17 mouse cellular contexts compared by ENCODE assay signal in the genomic region with DNA sequence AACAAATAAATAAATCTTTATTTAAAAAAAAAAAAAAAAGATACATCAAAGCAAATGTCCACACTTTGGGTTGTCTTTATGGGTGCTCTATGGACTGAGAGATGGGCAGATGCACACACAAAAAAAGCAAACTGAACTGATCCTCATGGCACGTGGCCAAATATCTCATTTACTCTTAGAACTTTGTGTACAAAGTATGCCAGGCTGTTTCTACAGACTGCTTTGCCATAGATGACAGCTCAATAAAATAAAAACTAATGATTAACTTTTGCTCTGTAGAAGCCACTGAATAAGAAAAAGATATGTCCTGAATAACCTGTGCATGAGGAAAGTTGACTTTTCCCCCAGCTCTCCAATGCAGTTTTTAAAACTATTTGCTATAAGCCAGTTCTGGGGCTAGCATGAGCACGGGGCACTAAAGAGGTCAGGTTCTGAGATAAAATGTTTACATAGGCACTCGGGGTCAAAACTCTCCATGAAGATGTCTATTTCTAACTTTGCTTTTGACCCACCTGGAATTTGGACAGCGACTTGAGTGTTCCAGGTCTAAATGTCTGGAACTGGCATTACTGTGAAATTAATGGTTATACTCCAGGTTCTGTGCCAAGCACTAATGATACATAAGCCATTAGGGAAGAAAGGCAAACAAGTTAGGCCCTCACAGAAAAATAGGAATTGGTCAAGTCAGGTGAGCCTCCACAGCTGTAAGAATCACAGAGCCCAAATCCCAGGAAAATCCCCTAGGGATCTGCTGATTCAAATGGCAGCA. TPM values are rescaled to one million over a fixed set of nuclear protein-coding genes. Genes with fewer than 3 reads are reported as not detected.
DNase-seq lines count a peak whose midpoint lies in the region; ATAC-seq and TF ChIP-seq lines count a peak whose summit lies in the region.
"Had no signal": no experiment of that assay in that cellular context is flagged by ENCODE, and none has a peak within 500 bp of the region (broad histone marks: within the 10 kb centered on the region; RNA-seq: fewer than 3 reads in every experiment).

No protein-coding gene starts in this region.

- peaks cover 22% of the 10 kb centered on the region for H3K4me1 ChIP-seq in liver, adult 2 months (ENCODE audit: control insufficient read depth, insufficient read depth, low read length)
- no peaks in the 10 kb centered on the region for H3K4me1 ChIP-seq in intestine, embryonic 15.5 days (replicated peaks)
- no peaks in the 10 kb centered on the region for H3K4me1 ChIP-seq in kidney, postnatal 0 days (replicated peaks; ENCODE audit: insufficient read depth, low read length)
- H3K4me1 ChIP-seq in stomach, embryonic 16.5 days (ENCODE audit: control insufficient read depth, insufficient read depth, low read length) = no peaks in the 10 kb centered on the region
- H3K4me1 ChIP-seq: embryonic facial prominence, embryonic 13.5 days; heart, embryonic 13.5 days; limb, embryonic 15.5 days had no signal

- WGBS in liver, adult 2 months = 24% methylated on average over 4 of the region's 4 CpGs
- WGBS in intestine, embryonic 15.5 days = 50% methylated on average over 4 of the region's 4 CpGs
- 66% methylated on average over 4 of the region's 4 CpGs for WGBS in kidney, postnatal 0 days
- WGBS in stomach, embryonic 16.5 days = 37% methylated on average over 4 of the region's 4 CpGs

- peak; percentile 73 for ATAC-seq in intestine, embryonic 15.5 days
- ATAC-seq in kidney, postnatal 0 days (replicated peaks; ENCODE audit: low FRiP score, low read depth) = peak; percentile 52; the same call in 1 of the 2 replicates
- ATAC-seq in stomach, embryonic 16.5 days (ENCODE audit: insufficient read depth, low FRiP score) = peak; percentile 47; the same call in 1 of the 2 replicates
- ATAC-seq: forebrain, embryonic 16.5 days; inflammation-experienced regulatory T-cells, adult 6 months had no signal

- TF ChIP-seq CTCF in liver, adult 2 months (IDR thresholded peaks at IDR 0.05; ENCODE audit: low read depth, low read length) = no peak
- no peak for TF ChIP-seq CTCF in kidney, postnatal 0 days (IDR thresholded peaks at IDR 0.05; ENCODE audit: low read depth)
- TF ChIP-seq CTCF in gastrocnemius, adult 2 months (IDR thresholded peaks at IDR 0.05) = no peak

- peak; percentile 94 for DNase-seq in liver, adult 2 months (ENCODE audit: extremely low read depth, low read depth, low spot score)
- no peak for DNase-seq in liver
- peak; percentile 10 for DNase-seq in kidney, postnatal 0 days (ENCODE audit: low spot score)
- DNase-seq in gastrocnemius, adult 2 months = no peak
- DNase-seq in frontal cortex, postnatal 10 days (ENCODE audit: low spot score in 2 of 2) = no peak
- DNase-seq: cerebellum, adult 9-10 months; right cerebral cortex, postnatal 4 days; thymus, postnatal 25 days had no signal

- H3K27ac ChIP-seq in liver, adult 2 months (replicated peaks; ENCODE audit: insufficient read depth, low read depth, low read length) = peak overlapping the region; percentile 93
- H3K27ac ChIP-seq in intestine, embryonic 15.5 days = no peak overlapping the region
- 0 out of 2 replicates have a peak overlapping the region, but pooled peaks have one; percentile 44 for H3K27ac ChIP-seq in kidney, postnatal 0 days
- H3K27ac ChIP-seq in stomach, embryonic 16.5 days (ENCODE audit: low read length) = no peak overlapping the region
- H3K27ac ChIP-seq in gastrocnemius, adult 2 months = no peak overlapping the region
- H3K27ac ChIP-seq: embryonic facial prominence, embryonic 13.5 days; heart, embryonic 13.5 days; hindbrain, embryonic 13.5 days; limb, embryonic 15.5 days; midbrain, embryonic 12.5 days had no signal

- H3K36me3 ChIP-seq in liver, adult 2 months (ENCODE audit: control insufficient read depth, insufficient read depth, low read length) = peaks cover 6% of the 10 kb centered on the region; the same call in 1 of the 2 replicates
- no peaks in the 10 kb centered on the region for H3K36me3 ChIP-seq in intestine, embryonic 15.5 days
- no peaks in the 10 kb centered on the region for H3K36me3 ChIP-seq in kidney, postnatal 0 days (ENCODE audit: insufficient read depth, low read length)
- no peaks in the 10 kb centered on the region for H3K36me3 ChIP-seq in stomach, embryonic 16.5 days (ENCODE audit: control insufficient read depth, insufficient read depth, low read length)
- H3K36me3 ChIP-seq: limb, embryonic 15.5 days; midbrain, embryonic 12.5 days had no signal

- intact Hi-C loops in gastrocnemius, adult 2 months (cut with DNase I) = no loop called here

- no peak overlapping the region for H3K4me2 ChIP-seq in intestine, embryonic 15.5 days (replicated peaks)
- H3K4me2 ChIP-seq in kidney, postnatal 0 days (ENCODE audit: low read length) = no peak overlapping the region
- H3K4me2 ChIP-seq in stomach, embryonic 16.5 days (ENCODE audit: low read depth, low read length) = no peak overlapping the region
- H3K4me2 ChIP-seq: embryonic facial prominence, embryonic 13.5 days; heart, embryonic 13.5 days; hindbrain, embryonic 13.5 days; limb, embryonic 15.5 days; midbrain, embryonic 12.5 days had no signal

- H3K27me3 ChIP-seq in liver, adult 2 months (ENCODE audit: control insufficient read depth, insufficient read depth, low read length) = no peaks in the 10 kb centered on the region
- H3K27me3 ChIP-seq in intestine, embryonic 15.5 days (replicated peaks) = no peaks in the 10 kb centered on the region
- H3K27me3 ChIP-seq in kidney, postnatal 0 days (ENCODE audit: insufficient read depth, low read length) = no peaks in the 10 kb centered on the region
- no peaks in the 10 kb centered on the region for H3K27me3 ChIP-seq in stomach, embryonic 16.5 days (ENCODE audit: control insufficient read depth, insufficient read depth, low read length)
- H3K27me3 ChIP-seq: embryonic facial prominence, embryonic 13.5 days; heart, embryonic 13.5 days; hindbrain, embryonic 13.5 days; limb, embryonic 15.5 days; midbrain, embryonic 12.5 days had no signal

- no peaks in the 10 kb centered on the region for H3K9me3 ChIP-seq in intestine, embryonic 15.5 days
- H3K9me3 ChIP-seq in kidney, postnatal 0 days (replicated peaks; ENCODE audit: low read length) = no peaks in the 10 kb centered on the region
- no peaks in the 10 kb centered on the region for H3K9me3 ChIP-seq in stomach, embryonic 16.5 days (replicated peaks; ENCODE audit: control insufficient read depth, low read length)
- H3K9me3 ChIP-seq: embryonic facial prominence, embryonic 13.5 days; heart, embryonic 13.5 days; hindbrain, embryonic 13.5 days; limb, embryonic 15.5 days; midbrain, embryonic 12.5 days had no signal

- TF ChIP-seq POLR2A in liver, adult 2 months (IDR thresholded peaks at IDR 0.05; ENCODE audit: extremely low read depth, insufficient read depth, low read length) = no peak

- peak overlapping the region; percentile 19; the same call in 1 of the 2 replicates for H3K9ac ChIP-seq in liver, adult 2 months (ENCODE audit: low read depth, low read length)
- no peak overlapping the region for H3K9ac ChIP-seq in intestine, embryonic 15.5 days
- H3K9ac ChIP-seq in kidney, postnatal 0 days (ENCODE audit: low read depth, low read length) = no peak overlapping the region
- H3K9ac ChIP-seq in stomach, embryonic 16.5 days (ENCODE audit: low read length) = no peak overlapping the region
- H3K9ac ChIP-seq: embryonic facial prominence, embryonic 13.5 days; heart, embryonic 13.5 days; hindbrain, embryonic 13.5 days; limb, embryonic 15.5 days; midbrain, embryonic 12.5 days had no signal

- no peak overlapping the region for H3K4me3 ChIP-seq in liver, adult 2 months (ENCODE audit: insufficient read depth, low read depth, low read length)
- no peak overlapping the region for H3K4me3 ChIP-seq in intestine, embryonic 15.5 days (replicated peaks)
- H3K4me3 ChIP-seq in kidney, postnatal 0 days (replicated peaks; ENCODE audit: low read depth, low read length) = no peak overlapping the region
- H3K4me3 ChIP-seq in stomach, embryonic 16.5 days (replicated peaks; ENCODE audit: low read length) = no peak overlapping the region
- H3K4me3 ChIP-seq in gastrocnemius, adult 2 months = no peak overlapping the region
- H3K4me3 ChIP-seq: embryonic facial prominence, embryonic 13.5 days; heart, embryonic 13.5 days; hindbrain, embryonic 13.5 days; limb, embryonic 15.5 days; midbrain, embryonic 12.5 days had no signal

- no peaks in the 10 kb centered on the region for H3K79me2 ChIP-seq in liver, adult 2 months (ENCODE audit: control insufficient read depth, insufficient read depth, low read length)

RNA-seq across cellular contexts. Expression of a gene that starts 44.5 kb away (rescaled TPM):
- 23.3 and 23.6 TPM in 2 replicates for total RNA-seq in liver, adult 2 months (2014; rRNA removed)
- polyA plus RNA-seq in liver, adult 2 months (2012; rRNA removed) = 20.5 and 23.8 TPM in 2 replicates
- polyA plus RNA-seq in intestine, embryonic 15.5 days (2015; fragmentation: Nextera tagmentation; extraction: Ambion mirVana) = 22.0 and 22.3 TPM in 2 replicates
- polyA plus RNA-seq in kidney, postnatal 0 days (2015; fragmentation: Nextera tagmentation; extraction: Ambion mirVana) = 34.0 and 34.2 TPM in 2 replicates
- 22.2 and 22.6 TPM in 2 replicates for polyA plus RNA-seq in stomach, embryonic 16.5 days (2015; fragmentation: Nextera tagmentation; extraction: Ambion mirVana)
- 1 to 10 TPM; 7.4 to 9.4 TPM for total RNA-seq in gastrocnemius, adult 2 months (2021)

Comparison
In these comparisons a context has a peak if more than half of its experiments do, and no peak if none do; other contexts are left out.
1. DNase-seq: peak in liver, adult 2 months (single experiment) and kidney, postnatal 0 days (single experiment); none in liver (single experiment), gastrocnemius, adult 2 months (single experiment) and frontal cortex, postnatal 10 days (0 of 2).
2. H3K27ac ChIP-seq: peak in liver, adult 2 months (single experiment) and kidney, postnatal 0 days (single experiment); none in intestine, embryonic 15.5 days (single experiment), stomach, embryonic 16.5 days (single experiment) and gastrocnemius, adult 2 months (single experiment).
3. Peak in every context shown above with its lines, with median percentiles within 50 percentile points of each other: ATAC-seq.